Mouse (Mus musculus): ENCODE measurements around the gene Erbin.

DNA sequence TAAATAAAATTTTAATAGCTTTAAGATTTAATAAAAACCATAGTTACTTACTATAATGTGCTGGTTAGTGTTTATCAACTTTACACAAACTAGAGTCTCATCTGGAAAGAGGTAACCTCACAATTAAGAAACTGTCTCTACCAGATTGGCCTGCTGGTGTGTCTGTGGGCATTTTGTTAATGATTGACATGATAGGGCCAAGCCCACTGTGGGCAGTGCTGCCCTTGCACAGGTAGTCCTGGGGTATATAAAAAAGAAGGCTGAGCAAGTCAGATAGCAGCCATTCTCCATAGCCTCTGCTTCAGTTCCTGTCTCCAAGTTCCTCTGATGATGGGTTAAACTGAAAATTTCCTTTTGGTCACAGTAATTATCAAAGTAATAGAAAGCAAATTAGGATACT lies 43.6 kb downstream of the Erbin start:
- no peak for TF ChIP-seq TAL1 (IDR thresholded peaks at IDR 0.05; ENCODE audit: low read length)
- no peak for TF ChIP-seq GATA1 (IDR thresholded peaks at IDR 0.05; ENCODE audit: low read length)
